Mouse (Mus musculus) liver, embryonic 14.5 days (tissue): ENCODE measurements around the gene Rnf167.

Experiments used
- CTCF ChIP-seq: IDR thresholded peaks from 2 replicates; pipeline ENCODE4 v1.5.1; 2016; ENCODE audit warnings: antibody characterized with exemption, low read depth, control low read depth
- EP300 ChIP-seq: IDR thresholded peaks from 2 replicates; pipeline ENCODE4 v1.6.1; 2016; ENCODE audit warnings: antibody characterized with exemption, low read depth

DNA sequence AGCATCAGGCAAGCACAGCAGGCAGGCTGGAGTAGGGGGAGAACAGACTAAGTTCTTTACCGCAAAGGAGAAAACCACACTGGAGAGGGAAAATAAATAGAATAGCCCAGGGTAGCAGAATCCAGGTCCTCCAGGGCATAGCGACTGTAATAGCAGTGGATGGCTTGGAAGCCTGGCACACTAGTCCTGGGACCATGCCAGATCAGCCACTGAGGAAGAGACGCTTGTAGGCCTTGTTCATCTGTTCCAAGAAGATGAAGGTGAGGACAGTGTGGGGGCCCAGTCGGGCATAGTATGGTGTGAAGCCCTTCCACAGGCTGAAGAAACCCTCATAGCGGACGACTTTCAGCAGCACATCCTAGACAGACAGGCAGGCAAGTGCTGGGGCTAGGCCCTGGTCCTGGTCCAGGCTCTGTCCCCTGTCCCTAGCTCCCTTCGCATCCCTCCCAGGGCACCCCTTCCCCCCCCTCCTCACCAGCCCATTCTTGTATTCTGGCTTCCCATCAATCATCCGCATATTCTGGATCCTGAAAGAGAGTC lies 2.4 kb upstream of the Rnf167 start:
- TF ChIP-seq CTCF = no peak
- no peak for TF ChIP-seq EP300
